Mouse (Mus musculus) midbrain, embryonic 12.5 days (tissue): ENCODE results near the gene Olfr1118. TPM values are rescaled to one million over a fixed set of nuclear protein-coding genes. Genes with fewer than 3 reads are reported as not detected.
"Not testable (repeated sequence)": the region's sequence is repeated elsewhere in the genome, so short reads cannot be mapped to it uniquely, and the experiment has no call there.

Experiments
- ATAC-seq: fragments of 200-750 bp; cut with Nextera tagmentation; 2 replicates; pipeline ENCODE4 v1.8.0; 2017; ENCODE audit warnings: low read depth, moderate TSS enrichment, moderate library complexity; ENCODE audit not compliant: low FRiP score
- H3K27ac ChIP-seq: fragments of 300-500 bp; sonication (generic); replicated peaks from 2 replicates; pipeline ENCODE4 v1.5.1; 2016; ENCODE audit warnings: mild to moderate bottlenecking
- H3K27me3 ChIP-seq: fragments of 300-500 bp; sonication (generic); 2 replicates; pipeline ENCODE4 v1.6.1; 2016; ENCODE audit warnings: mild to moderate bottlenecking
- H3K36me3 ChIP-seq: fragments of 300-500 bp; sonication (generic); 2 replicates; pipeline ENCODE4 v1.6.1; 2016
- H3K4me1 ChIP-seq: fragments of 300-500 bp; sonication (generic); 2 replicates; pipeline ENCODE4 v1.6.1; 2016
- H3K4me2 ChIP-seq: fragments of 300-500 bp; sonication (generic); replicated peaks from 2 replicates; pipeline ENCODE4 v1.6.1; 2016; ENCODE audit warnings: mild to moderate bottlenecking, moderate library complexity
- H3K4me3 ChIP-seq: fragments of 300-500 bp; sonication (generic); 2 replicates; pipeline ENCODE4 v1.5.1; 2016; ENCODE audit warnings: mild to moderate bottlenecking
- H3K9ac ChIP-seq: fragments of 300-500 bp; sonication (generic); replicated peaks from 2 replicates; pipeline ENCODE4 v1.6.1; 2016; ENCODE audit warnings: mild to moderate bottlenecking, moderate library complexity
- H3K9me3 ChIP-seq: fragments of 300-500 bp; sonication (generic); 2 replicates; pipeline ENCODE4 v1.6.1; 2016; ENCODE audit warnings: mild to moderate bottlenecking
- WGBS: fragments of 180-500 bp; shearing (Covaris S2); methylation state at CpG from one replicate; pipeline ENCODE4 v1.1.7; 2016; 5-methylcytosine and 5-hydroxymethylcytosine counted together
- polyA plus RNA-seq: library from polyadenylated mRNA; unstranded; fragments of >200 nt; fragmentation: Nextera tagmentation; extraction: Ambion mirVana; gene quantifications from 2 replicates; pipeline ENCODE4 v1.2.1, GENCODE M21; 2016

Olfr1118 gene
- not detected in 2 replicates for polyA plus RNA-seq

DNA sequence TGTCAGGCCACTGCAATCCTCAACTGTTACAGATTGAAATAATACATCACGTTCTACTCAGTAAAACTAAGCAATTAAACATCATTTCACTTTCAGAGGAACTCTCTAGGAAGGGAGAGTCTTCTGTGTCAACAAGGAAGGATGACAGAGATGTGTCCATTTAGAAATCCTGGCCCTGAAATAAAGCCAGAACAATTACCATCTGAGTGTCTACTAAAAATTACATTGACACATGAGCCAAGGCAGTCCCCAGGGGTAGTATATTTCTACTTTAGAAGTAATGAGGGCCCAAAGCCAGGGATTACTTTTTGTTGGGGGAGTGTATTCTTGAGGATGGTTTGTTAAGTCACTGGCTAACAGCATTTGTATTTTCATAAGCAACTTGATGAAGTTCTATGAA is at the start of gene Olfr1118:
Gene Olfr1118 (plus strand): TSS at position 301 of the 400 bp plus-strand sequence.
- no peak within 1 kb of the TSS for H3K4me3 ChIP-seq
- no peak within 1 kb of the TSS for H3K4me2 ChIP-seq
- WGBS = 66% methylated on average over 1 of the region's 1 CpGs
- no peaks in the 10 kb centered on the region for H3K36me3 ChIP-seq
- H3K27me3 ChIP-seq = no peaks in the 10 kb centered on the region
- no peaks in the 10 kb centered on the region for H3K4me1 ChIP-seq
- no peak for ATAC-seq
- no peaks in the 10 kb centered on the region for H3K9me3 ChIP-seq
- H3K27ac ChIP-seq = no peak within 1 kb of the TSS
- H3K9ac ChIP-seq = no peak within 1 kb of the TSS

DNA sequence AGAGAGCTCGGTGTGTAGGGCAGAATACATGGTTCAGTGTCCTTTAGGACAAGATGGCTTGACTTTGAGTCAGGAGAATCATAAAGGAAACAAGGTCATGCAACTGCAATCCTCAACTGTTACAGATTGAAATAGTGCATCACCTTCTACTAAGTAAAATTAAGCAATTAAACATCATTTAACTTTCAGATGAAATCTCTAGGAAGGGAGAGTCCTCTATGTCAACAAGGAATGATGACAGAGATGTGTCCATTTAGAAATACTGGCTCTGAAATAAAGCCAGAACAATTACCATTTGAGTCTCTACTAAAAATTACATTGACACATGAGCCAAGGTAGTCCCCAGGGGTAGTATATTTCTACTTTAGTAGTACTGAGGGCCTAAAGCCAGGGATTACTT is 40.1 kb upstream of the Olfr1118 start, which contains the start of gene Olfr1116:
Gene Olfr1116 (plus strand): TSS at position 301 of the 400 bp plus-strand sequence.
- H3K9me3 ChIP-seq = no peaks in the 10 kb centered on the region
- no peak within 1 kb of the TSS for H3K9ac ChIP-seq
- no peaks in the 10 kb centered on the region for H3K4me1 ChIP-seq
- no peak within 1 kb of the TSS for H3K4me2 ChIP-seq
- H3K4me3 ChIP-seq = no peak within 1 kb of the TSS
- no peak for ATAC-seq
- H3K27ac ChIP-seq = no peak within 1 kb of the TSS
- H3K27me3 ChIP-seq = no peaks in the 10 kb centered on the region
- H3K36me3 ChIP-seq = no peaks in the 10 kb centered on the region
- WGBS = 88% methylated on average over 1 of the region's 1 CpGs

- not testable (repeated sequence) for ATAC-seq, H3K4me1 ChIP-seq, H3K36me3 ChIP-seq, H3K9ac ChIP-seq, H3K9me3 ChIP-seq, H3K27ac ChIP-seq, H3K4me3 ChIP-seq, H3K4me2 ChIP-seq, H3K27me3 ChIP-seq
Observed at GRCm38 (mm10) chr2:87293977-87294376, 13.4 kb upstream of the Olfr1118 start.

- ATAC-seq = no peak
- no peak within 1 kb of the TSS for H3K4me2 ChIP-seq
- no peaks in the 10 kb centered on the region for H3K9me3 ChIP-seq
- no peak within 1 kb of the TSS for H3K27ac ChIP-seq
- WGBS = 59% methylated on average over 2 of the region's 2 CpGs
- no peaks in the 10 kb centered on the region for H3K36me3 ChIP-seq
- H3K27me3 ChIP-seq = no peaks in the 10 kb centered on the region
- H3K9ac ChIP-seq = no peak within 1 kb of the TSS
- no peaks in the 10 kb centered on the region for H3K4me1 ChIP-seq
- no peak within 1 kb of the TSS for H3K4me3 ChIP-seq
Observed at GRCm38 (mm10) chr2:87354515-87354914, 47.1 kb downstream of the Olfr1118 start, which contains the start of gene Olfr1120. Olfr1120 (plus strand) TSS chr2:87354815.

- not testable (repeated sequence) for H3K36me3 ChIP-seq, H3K27me3 ChIP-seq, H3K4me3 ChIP-seq, H3K9me3 ChIP-seq, H3K4me1 ChIP-seq, H3K27ac ChIP-seq, H3K4me2 ChIP-seq, ATAC-seq, H3K9ac ChIP-seq
- 95% methylated on average over 2 of the region's 2 CpGs for whole genome bisulfite sequencing
Observed at GRCm38 (mm10) chr2:87360121-87360520, 52.7 kb downstream of the Olfr1118 start.

Other genes starting within 250 kb of the Olfr1118 start
- not detected in 2 replicates for gene Olfr1107, start 231.8 kb upstream of the Olfr1118 start, polyA plus RNA-seq
- not detected in 2 replicates for gene Olfr1109, start 211.6 kb upstream of the Olfr1118 start, polyA plus RNA-seq
- gene Olfr259, start 193.0 kb upstream of the Olfr1118 start, polyA plus RNA-seq = not detected in 2 replicates
- not detected in 2 replicates for gene Olfr1110, start 167.3 kb upstream of the Olfr1118 start, polyA plus RNA-seq
- not detected in 2 replicates for gene Olfr1111, start 155.0 kb upstream of the Olfr1118 start, polyA plus RNA-seq
- gene Olfr1112, start 119.8 kb upstream of the Olfr1118 start, polyA plus RNA-seq = not detected in 2 replicates
- not detected in 2 replicates for gene Olfr1113, start 98.6 kb upstream of the Olfr1118 start, polyA plus RNA-seq
- gene Olfr1115, start 59.6 kb upstream of the Olfr1118 start, polyA plus RNA-seq = not detected in 2 replicates
- not detected in 2 replicates for gene Olfr1116, start 40.0 kb upstream of the Olfr1118 start, polyA plus RNA-seq
- not detected in 2 replicates for gene Olfr1120, start 47.2 kb downstream of the Olfr1118 start, polyA plus RNA-seq
- gene Olfr1121, start 62.3 kb downstream of the Olfr1118 start, polyA plus RNA-seq = not detected in 2 replicates
- gene Olfr1122, start 78.3 kb downstream of the Olfr1118 start, polyA plus RNA-seq = not detected in 2 replicates
- gene Olfr1123, start 109.1 kb downstream of the Olfr1118 start, polyA plus RNA-seq = not detected in 2 replicates
- gene Olfr1124, start 122.7 kb downstream of the Olfr1118 start, polyA plus RNA-seq = 0.09 and 0.16 TPM in 2 replicates
- gene Olfr1126, start 146.4 kb downstream of the Olfr1118 start, polyA plus RNA-seq = not detected in 2 replicates
- not detected in 2 replicates for gene Pramel7, start 189.5 kb downstream of the Olfr1118 start, polyA plus RNA-seq
- not detected in 2 replicates for gene Pramel6, start 199.0 kb downstream of the Olfr1118 start, polyA plus RNA-seq
- not detected in 2 replicates for gene Olfr153, start 224.2 kb downstream of the Olfr1118 start, polyA plus RNA-seq
- gene Olfr1128, start 238.0 kb downstream of the Olfr1118 start, polyA plus RNA-seq = not detected in 2 replicates